Mouse (Mus musculus): ENCODE results near the gene Dnaja2. TPM values are rescaled to one million over a fixed set of nuclear protein-coding genes. Genes with fewer than 3 reads are reported as not detected.
A peak's percentile ranks its signal among the peaks of the same experiment; 100 is the strongest.

Gene Dnaja2
- total RNA-seq, 1 experiment, result 158 TPM

GRCm38 (mm10) chr8:85559966-85560365, 4.8 kb upstream of the Dnaja2 start:
- in situ Hi-C loops (cut with MboI; ENCODE audit: low sequenced_read_pairs in 2 of 2, unreplicated experiment in 2 of 2), result no loop called here
- no peak for DNase-seq (ENCODE audit: low read depth, low spot score)
- Histone ChIP-seq H3K27ac (ENCODE audit: insufficient read depth, low read depth, low read length, poor library complexity, severe bottlenecking) (no peak overlapping the region), H3K36me3 (ENCODE audit: control insufficient read depth, insufficient read depth, low read length, poor library complexity, severe bottlenecking) (no peaks in the 10 kb centered on the region), H3K4me3 (ENCODE audit: insufficient read depth in 1 of 2, low read depth in 1 of 2, low read length in 2 of 2, poor library complexity in 1 of 2, severe bottlenecking in 1 of 2) (no peak overlapping the region), H3K9ac (ENCODE audit: insufficient read depth, low read depth, low read length, poor library complexity, severe bottlenecking) (no peak overlapping the region), H3K4me1 (ENCODE audit: control insufficient read depth in 2 of 2, insufficient read depth in 2 of 2, low read length in 2 of 2, poor library complexity in 1 of 2) (0 out of 4 replicates have a peak, but pooled peaks cover 0 to 1% of the 10 kb centered on the region in 2 experiments), H3K9me3 (ENCODE audit: control insufficient read depth, insufficient read depth, low read depth, low read length) (no peaks in the 10 kb centered on the region)
- TF ChIP-seq CHD2 (IDR thresholded peaks at IDR 0.05; ENCODE audit: low read depth, low read length), result no peak
- TF ChIP-seq ZNF384 (IDR thresholded peaks at IDR 0.05; ENCODE audit: low read depth, low read length), result no peak
- TF ChIP-seq ZC3H11A (IDR thresholded peaks at IDR 0.05; ENCODE audit: borderline replicate concordance, low read depth, low read length), result no peak
- TF ChIP-seq MAFK (IDR thresholded peaks at IDR 0.05; ENCODE audit: insufficient read depth, low read depth, low read length), result no peak
- TF ChIP-seq HCFC1 (IDR thresholded peaks at IDR 0.05; ENCODE audit: borderline replicate concordance, insufficient read depth, low read length), result no peak

GRCm38 (mm10) chr8:85559201-85559600, 4.1 kb upstream of the Dnaja2 start:
- H3K4me1 ChIP-seq (ENCODE audit: control insufficient read depth in 2 of 2, insufficient read depth in 2 of 2, low read length in 2 of 2, poor library complexity in 1 of 2), result 0 out of 4 replicates have a peak, but pooled peaks cover 0 to 1% of the 10 kb centered on the region in 2 experiments
- no peaks in the 10 kb centered on the region for H3K9me3 ChIP-seq (ENCODE audit: control insufficient read depth, insufficient read depth, low read depth, low read length)
- no peaks in the 10 kb centered on the region for H3K36me3 ChIP-seq (ENCODE audit: control insufficient read depth, insufficient read depth, low read length, poor library complexity, severe bottlenecking)
- H3K9ac ChIP-seq (ENCODE audit: insufficient read depth, low read depth, low read length, poor library complexity, severe bottlenecking), result no peak overlapping the region
- no peak overlapping the region for H3K4me3 ChIP-seq (ENCODE audit: insufficient read depth in 1 of 2, low read depth in 1 of 2, low read length in 2 of 2, poor library complexity in 1 of 2, severe bottlenecking in 1 of 2)
- no peak for TF ChIP-seq MAFK (IDR thresholded peaks at IDR 0.05; ENCODE audit: insufficient read depth, low read depth, low read length)
- no peak for TF ChIP-seq HCFC1 (IDR thresholded peaks at IDR 0.05; ENCODE audit: borderline replicate concordance, insufficient read depth, low read length)
- no peak for TF ChIP-seq CHD2 (IDR thresholded peaks at IDR 0.05; ENCODE audit: low read depth, low read length)
- TF ChIP-seq ZNF384 (IDR thresholded peaks at IDR 0.05; ENCODE audit: low read depth, low read length), result no peak
- no peak for TF ChIP-seq ZC3H11A (IDR thresholded peaks at IDR 0.05; ENCODE audit: borderline replicate concordance, low read depth, low read length)
- no peak overlapping the region for H3K27ac ChIP-seq (ENCODE audit: insufficient read depth, low read depth, low read length, poor library complexity, severe bottlenecking)
- in situ Hi-C loops (cut with MboI; ENCODE audit: low sequenced_read_pairs in 2 of 2, unreplicated experiment in 2 of 2), result no loop called here
- DNase-seq (ENCODE audit: low read depth, low spot score), result no peak

GRCm38 (mm10) chr8:85557601-85557986, 2.5 kb upstream of the Dnaja2 start:
- Histone ChIP-seq H3K9ac (ENCODE audit: insufficient read depth, low read depth, low read length, poor library complexity, severe bottlenecking) (no peak overlapping the region), H3K36me3 (ENCODE audit: control insufficient read depth, insufficient read depth, low read length, poor library complexity, severe bottlenecking) (peaks cover 3% of the 10 kb centered on the region), H3K4me3 (ENCODE audit: insufficient read depth in 1 of 2, low read depth in 1 of 2, low read length in 2 of 2, poor library complexity in 1 of 2, severe bottlenecking in 1 of 2) (no peak overlapping the region), H3K27ac (ENCODE audit: insufficient read depth, low read depth, low read length, poor library complexity, severe bottlenecking) (no peak overlapping the region), H3K4me1 (ENCODE audit: control insufficient read depth in 2 of 2, insufficient read depth in 2 of 2, low read length in 2 of 2, poor library complexity in 1 of 2) (peaks cover 2 to 3% of the 10 kb centered on the region in 2 experiments; a peak in 2 of 4 replicates), H3K9me3 (ENCODE audit: control insufficient read depth, insufficient read depth, low read depth, low read length) (no peaks in the 10 kb centered on the region)
- in situ Hi-C loops (cut with MboI; ENCODE audit: low sequenced_read_pairs in 2 of 2, unreplicated experiment in 2 of 2), result no loop called here
- TF ChIP-seq ZC3H11A (IDR thresholded peaks at IDR 0.05; ENCODE audit: borderline replicate concordance, low read depth, low read length), result no peak
- peak; percentile 50; the same call in 1 of the 2 replicates for TF ChIP-seq MAFK (IDR thresholded peaks at IDR 0.05; ENCODE audit: insufficient read depth, low read depth, low read length)
- no peak for DNase-seq (ENCODE audit: low read depth, low spot score)

GRCm38 (mm10) chr8:85556986-85557600, 1.9 kb upstream of the Dnaja2 start:
- Histone ChIP-seq H3K4me1 (ENCODE audit: control insufficient read depth in 2 of 2, insufficient read depth in 2 of 2, low read length in 2 of 2, poor library complexity in 1 of 2) (peaks cover 2 to 3% of the 10 kb centered on the region in 2 experiments; a peak in 2 of 4 replicates), H3K27ac (ENCODE audit: insufficient read depth, low read depth, low read length, poor library complexity, severe bottlenecking) (no peak overlapping the region), H3K9ac (ENCODE audit: insufficient read depth, low read depth, low read length, poor library complexity, severe bottlenecking) (no peak overlapping the region; the same call in 1 of the 2 replicates), H3K4me3 (ENCODE audit: insufficient read depth in 1 of 2, low read depth in 1 of 2, low read length in 2 of 2, poor library complexity in 1 of 2, severe bottlenecking in 1 of 2) (no peak overlapping the region), H3K36me3 (ENCODE audit: control insufficient read depth, insufficient read depth, low read length, poor library complexity, severe bottlenecking) (peaks cover 5% of the 10 kb centered on the region), H3K9me3 (ENCODE audit: control insufficient read depth, insufficient read depth, low read depth, low read length) (no peaks in the 10 kb centered on the region)
- TF ChIP-seq ZNF384 (IDR thresholded peaks at IDR 0.05; ENCODE audit: low read depth, low read length), result no peak
- DNase-seq (ENCODE audit: low read depth, low spot score), result no peak
- in situ Hi-C loops (cut with MboI; ENCODE audit: low sequenced_read_pairs in 2 of 2, unreplicated experiment in 2 of 2), result no loop called here

Data from ES-E14 (cell line).